Comparison of ENCODE assay signal across 26 mouse cellular contexts in the genomic region with DNA sequence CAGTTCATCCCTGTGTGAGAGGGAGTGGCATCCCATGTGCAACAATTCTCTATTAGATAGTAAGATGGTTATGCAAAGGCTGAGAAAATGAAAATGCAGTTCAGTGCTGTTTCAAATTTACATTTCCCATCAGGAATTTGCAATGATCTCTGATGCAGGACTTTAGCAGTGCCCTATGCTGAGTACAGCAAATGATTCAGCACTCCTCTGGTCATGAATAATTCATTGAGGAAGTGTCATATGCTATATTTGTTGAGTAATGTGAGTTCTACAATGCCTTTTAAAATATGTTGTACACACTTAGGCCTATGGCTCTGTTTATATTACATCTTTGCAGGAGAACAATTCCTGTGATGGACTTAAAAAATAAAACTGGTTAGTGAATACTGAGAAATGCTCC.
"Had no signal": no experiment of that assay in that cellular context is flagged by ENCODE, and none has a peak within 500 bp of the region (broad histone marks: within the 10 kb centered on the region; RNA-seq: fewer than 3 reads in every experiment).

No protein-coding gene starts in this region.

- H3K4me3 ChIP-seq: heart, adult 2 months; heart, embryonic 13.5 days; heart, embryonic 15.5 days; hindbrain, embryonic 13.5 days; hindbrain, embryonic 15.5 days; kidney, embryonic 15.5 days; layer of hippocampus, adult 2 months; limb, embryonic 10.5 days; limb, embryonic 12.5 days had no signal

- ATAC-seq: forebrain, postnatal 0 days; hindbrain, postnatal 0 days; intestine, embryonic 16.5 days had no signal

- H3K4me2 ChIP-seq: heart, embryonic 11.5 days; heart, embryonic 13.5 days; heart, embryonic 15.5 days; hindbrain, embryonic 13.5 days; hindbrain, embryonic 15.5 days; kidney, embryonic 15.5 days; limb, embryonic 12.5 days; liver, embryonic 11.5 days had no signal

- H3K4me1 ChIP-seq: heart, embryonic 13.5 days; heart, embryonic 15.5 days; hindbrain, embryonic 13.5 days; hindbrain, embryonic 15.5 days; kidney, embryonic 15.5 days; limb, embryonic 10.5 days; limb, embryonic 12.5 days had no signal

- H3K27ac ChIP-seq: heart, adult 2 months; heart, embryonic 13.5 days; heart, embryonic 15.5 days; hindbrain, embryonic 13.5 days; hindbrain, embryonic 15.5 days; hindbrain, postnatal 0 days; kidney, embryonic 15.5 days; layer of hippocampus, adult 2 months; limb, embryonic 10.5 days; limb, embryonic 12.5 days had no signal

- H3K9me3 ChIP-seq: heart, embryonic 13.5 days; heart, embryonic 15.5 days; hindbrain, embryonic 13.5 days; hindbrain, embryonic 15.5 days; kidney, embryonic 15.5 days; limb, embryonic 10.5 days; limb, embryonic 12.5 days had no signal

- H3K36me3 ChIP-seq: heart, embryonic 13.5 days; heart, embryonic 15.5 days; hindbrain, embryonic 13.5 days; hindbrain, embryonic 15.5 days; kidney, embryonic 15.5 days; limb, embryonic 10.5 days; limb, embryonic 12.5 days had no signal

- DNase-seq: forebrain, postnatal 0 days; gastrocnemius, postnatal 14 days; gastrocnemius, postnatal 36 days; heart, adult 11 months; heart, adult 2 months; heart, postnatal 14 days; heart, postnatal 36 days; kidney, adult 11 months; kidney, adult 2 months; kidney, adult 9 months; kidney, postnatal 10 days; kidney, postnatal 25 days; kidney, postnatal 4 days; liver had no signal

- H3K27me3 ChIP-seq: heart, embryonic 13.5 days; heart, embryonic 15.5 days; hindbrain, embryonic 13.5 days; hindbrain, embryonic 15.5 days; kidney, embryonic 15.5 days; limb, embryonic 12.5 days had no signal

- H3K9ac ChIP-seq: forebrain, postnatal 0 days; heart, embryonic 13.5 days; heart, embryonic 15.5 days; hindbrain, embryonic 13.5 days; hindbrain, embryonic 15.5 days; kidney, embryonic 15.5 days; limb, embryonic 12.5 days had no signal
